Mouse (Mus musculus) heart, embryonic 11.5 days (tissue): ENCODE measurements around the gene Zfp978. TPM values are rescaled to one million over a fixed set of nuclear protein-coding genes. Genes with fewer than 3 reads are reported as not detected.
"Not testable (repeated sequence)": the region's sequence is repeated elsewhere in the genome, so short reads cannot be mapped to it uniquely, and the experiment has no call there.

Experiments
- ATAC-seq: fragments of 200-750 bp; cut with Nextera tagmentation; replicated peaks from 2 replicates; pipeline ENCODE4 v1.8.0; 2017; ENCODE audit warnings: moderate library complexity; ENCODE audit not compliant: insufficient number of reproducible peaks, low FRiP score, low TSS enrichment
- H3K27ac ChIP-seq: fragments of 300-500 bp; sonication (generic); 2 replicates; pipeline ENCODE4 v1.5.1; 2014; ENCODE audit warnings: mild to moderate bottlenecking, low read depth, low read length
- H3K27me3 ChIP-seq: fragments of 300-500 bp; sonication (generic); 2 replicates; pipeline ENCODE4 v1.6.1; 2014; ENCODE audit warnings: mild to moderate bottlenecking, low read length, mixed read lengths; ENCODE audit not compliant: control insufficient read depth, insufficient read depth
- H3K36me3 ChIP-seq: fragments of 300-500 bp; sonication (generic); 2 replicates; pipeline ENCODE4 v1.6.1; 2014; ENCODE audit warnings: mild to moderate bottlenecking, low read length, moderate library complexity, mixed read lengths; ENCODE audit not compliant: control insufficient read depth, insufficient read depth
- H3K4me1 ChIP-seq: fragments of 300-500 bp; sonication (generic); 2 replicates; pipeline ENCODE4 v1.6.1; 2014; ENCODE audit warnings: low read length; ENCODE audit not compliant: control insufficient read depth, insufficient read depth
- H3K4me2 ChIP-seq: fragments of 300-500 bp; sonication (generic); 2 replicates; pipeline ENCODE4 v1.6.1; 2014; ENCODE audit warnings: mild to moderate bottlenecking, moderate library complexity
- H3K4me3 ChIP-seq: fragments of 300-500 bp; sonication (generic); 2 replicates; pipeline ENCODE4 v1.5.1; 2014; ENCODE audit warnings: low read depth, low read length
- H3K9ac ChIP-seq: fragments of 300-500 bp; sonication (generic); 2 replicates; pipeline ENCODE4 v1.6.1; 2014; ENCODE audit warnings: mild to moderate bottlenecking, low read depth, low read length, moderate library complexity
- H3K9me3 ChIP-seq: fragments of 300-500 bp; sonication (generic); replicated peaks from 2 replicates; pipeline ENCODE4 v1.6.1; 2016; ENCODE audit warnings: low read length; ENCODE audit not compliant: control insufficient read depth
- WGBS: fragments of 180-500 bp; shearing (Covaris S2); extraction: QIAGEN DNeasy Blood & Tissue Kit; methylation state at CpG from one replicate; pipeline ENCODE4 v1.1.7; 2014; ENCODE audit not compliant: insufficient replicate concordance; 5-methylcytosine and 5-hydroxymethylcytosine counted together
- polyA plus RNA-seq: library from polyadenylated mRNA; unstranded; fragments of >200 nt; fragmentation: Nextera tagmentation; extraction: Ambion mirVana; gene quantifications from 2 replicates; pipeline ENCODE4 v1.2.1, GENCODE M21; 2014

The Zfp978 gene
- polyA plus RNA-seq, 1 experiment from 2014 or later: not detected

DNA sequence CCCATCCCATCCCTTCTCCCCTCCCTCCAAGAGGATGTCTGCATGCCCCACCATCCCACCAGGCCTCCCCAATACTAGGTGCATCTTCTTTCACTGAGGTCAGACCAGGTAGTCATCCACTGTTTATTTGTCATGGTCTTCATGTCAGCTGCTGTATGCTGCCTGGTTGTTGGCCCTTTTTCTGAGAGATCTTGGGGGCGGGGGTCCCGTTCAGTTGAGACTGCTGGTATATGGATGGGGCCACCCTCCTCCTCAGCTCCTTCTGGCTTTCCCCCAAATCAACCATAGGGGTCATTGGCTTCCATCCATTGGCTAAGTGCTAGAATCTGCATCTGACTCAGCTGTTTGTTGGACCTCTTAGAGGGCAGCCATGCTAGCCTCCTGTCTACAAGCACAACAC, 8.5 kb downstream of the Zfp978 start:
- not testable (repeated sequence) for H3K9me3 ChIP-seq, H3K36me3 ChIP-seq, H3K4me3 ChIP-seq, H3K27ac ChIP-seq, H3K4me1 ChIP-seq, H3K4me2 ChIP-seq, H3K9ac ChIP-seq, H3K27me3 ChIP-seq
- ATAC-seq: peak; percentile 76
- no CpG with 5 or more reads among the region's 2 CpGs for WGBS

DNA sequence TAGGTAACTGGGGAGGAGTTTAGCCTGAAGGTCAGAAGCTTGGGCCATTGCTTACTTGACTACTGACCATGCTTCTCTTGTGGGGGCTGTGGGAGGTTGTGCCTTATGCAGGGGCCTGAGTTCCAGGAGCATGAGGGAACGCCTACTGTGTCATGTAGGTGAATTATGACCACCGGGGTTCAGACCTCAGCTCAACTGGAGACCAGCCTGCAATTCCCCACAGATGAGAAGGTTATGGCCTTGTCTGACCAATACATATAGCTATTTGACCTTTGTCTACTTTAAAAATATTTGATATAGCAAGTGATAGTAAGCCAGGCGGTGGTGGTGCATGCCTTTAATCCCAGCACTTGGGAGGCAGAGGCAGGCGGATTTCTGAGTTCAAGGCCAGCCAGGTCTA, 22.1 kb downstream of the Zfp978 start:
- not testable (repeated sequence) for H3K4me3 ChIP-seq, H3K4me2 ChIP-seq, H3K9ac ChIP-seq, H3K27me3 ChIP-seq, H3K4me1 ChIP-seq, H3K27ac ChIP-seq, H3K9me3 ChIP-seq, ATAC-seq, H3K36me3 ChIP-seq
- 63% methylated on average over 2 of the region's 4 CpGs for WGBS

DNA sequence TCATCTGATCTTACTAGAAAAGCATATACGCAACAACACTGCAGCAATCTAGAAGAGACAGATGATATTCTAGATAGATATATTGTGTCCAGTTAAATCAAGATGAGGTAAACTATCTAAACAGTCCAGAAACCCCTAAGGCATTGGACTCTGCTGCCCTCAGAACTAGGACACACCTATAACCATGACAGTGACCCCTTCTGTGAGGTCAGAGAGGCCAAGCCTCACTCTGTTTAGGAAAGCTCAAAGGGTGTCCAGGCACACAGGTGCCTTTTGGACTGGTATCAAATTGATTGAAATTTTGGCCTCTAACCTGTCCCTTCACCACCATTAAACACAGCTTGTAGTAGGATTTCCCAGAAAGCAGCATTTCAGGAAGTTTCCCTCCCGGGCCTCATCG, 36.1 kb downstream of the Zfp978 start:
- H3K4me1 ChIP-seq, H3K4me2 ChIP-seq, H3K9ac ChIP-seq, H3K4me3 ChIP-seq, ATAC-seq, H3K27ac ChIP-seq, H3K36me3 ChIP-seq, H3K27me3 ChIP-seq: not testable (repeated sequence)
- H3K9me3 ChIP-seq: peaks cover 30% of the 10 kb centered on the region
- WGBS: 85% methylated on average over 3 of the region's 3 CpGs

DNA sequence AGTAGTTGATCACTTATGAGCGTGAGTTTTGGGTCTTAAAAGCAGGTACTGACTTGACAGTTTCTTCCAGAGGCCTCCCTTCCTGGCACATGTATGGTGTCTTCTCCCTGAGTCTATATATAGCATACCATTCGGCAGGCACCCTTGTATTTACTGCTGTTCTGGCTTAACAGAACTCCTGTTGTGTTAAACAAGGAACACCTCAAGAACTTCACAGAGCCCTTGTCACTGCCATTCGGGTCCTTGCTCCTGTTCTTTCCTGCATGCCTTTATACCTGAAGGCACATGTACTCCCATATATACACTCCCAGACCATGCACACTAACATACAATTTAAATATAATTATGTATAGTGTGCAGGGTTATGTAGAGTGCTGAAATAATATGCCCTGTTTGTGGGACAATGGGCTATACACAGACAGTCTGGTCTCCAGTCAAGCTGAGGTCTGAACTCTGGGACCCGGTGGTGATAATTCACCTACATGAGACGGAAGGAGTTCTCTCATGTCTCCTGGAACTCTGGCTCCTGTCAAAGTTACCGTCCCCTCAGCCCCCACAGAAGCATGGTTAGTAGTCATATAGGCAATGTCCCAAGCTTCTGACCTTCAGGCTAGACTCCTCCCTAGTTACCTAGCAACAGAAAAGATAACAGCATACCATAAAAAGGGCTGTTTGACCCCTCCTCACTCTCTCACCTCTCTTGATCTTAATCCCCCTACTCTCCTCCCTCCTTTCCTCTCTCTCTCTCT, 37.0 kb downstream of the Zfp978 start:
- whole genome bisulfite sequencing: 72% methylated on average over 6 of the region's 6 CpGs
- H3K4me3 ChIP-seq, H3K27me3 ChIP-seq, H3K9ac ChIP-seq, H3K36me3 ChIP-seq, ATAC-seq, H3K4me1 ChIP-seq, H3K4me2 ChIP-seq, H3K27ac ChIP-seq: not testable (repeated sequence)
- H3K9me3 ChIP-seq: peaks cover 34% of the 10 kb centered on the region

DNA sequence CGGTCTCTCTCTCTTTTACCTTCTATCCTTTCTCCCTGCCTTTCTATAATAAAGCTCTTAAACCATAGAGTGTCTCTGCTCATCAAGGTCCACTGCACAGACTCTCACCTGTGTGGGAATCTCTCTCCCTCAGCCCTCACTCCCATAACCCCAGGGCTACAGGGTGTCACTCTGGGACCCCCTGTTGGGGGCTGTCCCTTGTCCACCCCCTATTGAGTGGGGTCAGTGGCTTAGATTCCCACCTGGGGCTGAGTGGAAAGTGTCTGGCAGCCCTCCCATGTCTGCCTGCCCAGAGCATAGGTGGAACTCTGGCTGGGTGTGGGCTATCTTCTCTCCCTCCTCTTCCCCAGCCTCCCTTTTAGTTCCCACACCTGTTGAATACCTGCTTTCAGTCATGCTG, 37.6 kb downstream of the Zfp978 start:
- not testable (repeated sequence) for H3K4me1 ChIP-seq, H3K4me3 ChIP-seq, H3K27ac ChIP-seq, H3K9ac ChIP-seq, ATAC-seq, H3K4me2 ChIP-seq, H3K36me3 ChIP-seq, H3K27me3 ChIP-seq
- H3K9me3 ChIP-seq: peaks cover 39% of the 10 kb centered on the region
- 72% methylated on average over 1 of the region's 1 CpGs for WGBS

DNA sequence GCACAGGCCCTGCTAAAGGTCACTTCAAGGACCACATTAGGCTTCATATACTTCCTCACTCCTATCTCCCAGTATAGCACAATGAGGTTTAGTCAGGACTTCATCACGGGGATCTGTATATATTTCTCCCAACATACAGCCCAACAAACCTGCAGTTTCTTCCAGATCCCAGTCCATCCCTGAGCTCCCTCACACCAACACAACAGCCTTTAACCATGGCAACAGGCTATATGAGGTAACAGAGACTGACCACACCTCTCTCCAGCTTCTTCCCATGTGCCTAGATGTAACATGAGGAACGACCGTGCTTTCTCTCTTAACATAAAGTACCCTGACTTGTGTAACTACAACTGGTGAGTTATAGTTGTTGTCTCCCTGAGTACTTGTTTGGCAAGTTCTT, 38.4 kb downstream of the Zfp978 start:
- H3K4me3 ChIP-seq, H3K36me3 ChIP-seq, H3K4me2 ChIP-seq, H3K4me1 ChIP-seq, ATAC-seq, H3K27ac ChIP-seq, H3K27me3 ChIP-seq, H3K9ac ChIP-seq: not testable (repeated sequence)
- WGBS: 66% methylated on average over 3 of the region's 3 CpGs
- peaks cover 47% of the 10 kb centered on the region for H3K9me3 ChIP-seq

DNA sequence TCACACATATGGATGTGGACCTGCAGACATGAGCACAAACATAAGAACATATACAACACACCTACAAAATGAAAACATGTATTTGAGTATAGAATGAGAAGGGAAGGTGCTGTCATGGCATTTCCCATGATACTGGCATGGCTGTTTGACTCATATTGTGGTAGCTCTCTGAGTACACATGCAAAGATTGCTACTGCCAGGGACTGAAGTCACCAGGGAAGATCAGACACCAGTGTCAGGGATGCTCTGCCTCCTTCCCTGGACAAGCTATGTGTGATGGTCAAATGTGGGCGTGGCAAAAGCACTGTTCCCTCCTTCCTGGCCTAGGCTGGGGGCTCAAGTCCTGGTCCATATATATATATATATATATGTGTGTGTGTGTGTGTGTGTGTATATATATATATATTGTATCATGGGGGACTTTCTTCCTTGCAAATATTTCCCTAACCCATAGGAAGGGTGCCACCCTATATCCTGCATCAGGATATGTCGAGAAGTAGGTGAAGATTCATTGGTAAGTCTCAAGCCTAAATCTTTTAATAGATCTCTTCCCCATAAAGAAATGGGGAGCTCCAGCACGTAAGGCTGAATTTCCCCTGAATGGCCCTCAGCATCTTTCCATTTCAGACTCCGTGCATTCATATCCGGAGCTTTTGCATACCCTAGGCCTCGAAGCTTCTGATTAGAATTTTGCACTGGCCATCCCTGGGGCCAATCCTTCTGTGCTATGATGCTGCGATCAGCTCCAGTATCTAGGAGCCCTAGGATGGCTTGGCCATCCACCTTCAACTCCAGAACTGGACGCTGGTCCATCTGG, 39.1 kb downstream of the Zfp978 start:
- H3K9ac ChIP-seq, H3K4me2 ChIP-seq, H3K4me3 ChIP-seq, H3K4me1 ChIP-seq, H3K27me3 ChIP-seq, H3K36me3 ChIP-seq, H3K27ac ChIP-seq: not testable (repeated sequence)
- 76% methylated on average over 8 of the region's 8 CpGs for WGBS
- peak; percentile 54; the same call in 1 of the 2 replicates for ATAC-seq
- peaks cover 48% of the 10 kb centered on the region for H3K9me3 ChIP-seq

DNA sequence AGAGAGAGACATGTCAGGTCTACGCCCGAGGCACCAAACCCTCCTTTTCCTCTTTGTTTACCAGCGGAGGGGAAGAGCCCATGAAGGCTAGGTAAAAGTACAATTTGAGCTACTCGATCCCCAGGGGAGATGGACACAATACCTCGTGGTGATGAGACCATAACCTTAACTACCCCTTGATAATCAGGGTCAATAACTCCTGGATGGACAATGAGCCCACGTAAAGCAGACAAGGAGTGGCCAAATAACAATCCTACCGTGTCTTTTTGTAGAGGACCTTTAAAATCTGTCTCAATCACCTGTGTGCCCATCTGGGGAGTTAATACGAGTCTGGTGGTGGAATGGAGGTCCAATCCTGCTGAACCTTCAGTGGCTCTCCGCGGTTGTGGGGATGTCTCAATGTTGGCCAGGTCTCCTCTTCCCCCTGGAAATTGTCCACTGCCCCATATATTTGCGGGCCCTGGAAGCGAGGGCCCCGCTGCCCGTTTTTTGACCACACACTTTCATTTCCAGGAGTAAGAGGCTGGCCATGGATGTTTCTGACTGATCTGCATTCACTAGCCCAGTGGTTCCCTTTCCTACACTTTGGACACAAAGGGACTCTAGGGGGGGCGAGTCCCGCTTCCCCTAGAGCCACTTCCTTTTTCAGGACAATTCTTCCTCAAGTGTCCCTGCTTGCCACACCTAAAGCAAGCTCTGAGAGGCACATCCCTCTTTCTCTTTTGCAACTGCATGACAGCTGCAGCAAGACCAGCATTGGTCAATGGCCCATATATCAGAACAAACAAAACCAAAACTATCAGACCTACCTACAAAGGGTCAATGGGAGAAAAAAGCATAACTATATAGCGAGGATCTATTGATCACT, 40.0 kb downstream of the Zfp978 start:
- H3K4me1 ChIP-seq, H3K4me3 ChIP-seq, H3K4me2 ChIP-seq, H3K27ac ChIP-seq, H3K36me3 ChIP-seq, H3K9ac ChIP-seq, H3K27me3 ChIP-seq, ATAC-seq: not testable (repeated sequence)
- WGBS: 76% methylated on average over 15 of the region's 17 CpGs
- H3K9me3 ChIP-seq: peaks cover 48% of the 10 kb centered on the region
